Mouse (Mus musculus) subcutaneous adipose tissue, adult 2 months (tissue): ENCODE data around the gene Gfi1. TPM values are rescaled to one million over a fixed set of nuclear protein-coding genes. Genes with fewer than 3 reads are reported as not detected.

Source experiments
- polyA plus RNA-seq: library from polyadenylated mRNA; depleted of rRNA; stranded (reverse); fragments of >200 nt; gene quantifications from 2 replicates; pipeline ENCODE4 v1.2.3, GENCODE M21; 2012; ENCODE audit warnings: low replicate concordance; rRNA removed

Gene Gfi1
- polyA plus RNA-seq, result 0.27 and 0.94 TPM in 2 replicates

DNA sequence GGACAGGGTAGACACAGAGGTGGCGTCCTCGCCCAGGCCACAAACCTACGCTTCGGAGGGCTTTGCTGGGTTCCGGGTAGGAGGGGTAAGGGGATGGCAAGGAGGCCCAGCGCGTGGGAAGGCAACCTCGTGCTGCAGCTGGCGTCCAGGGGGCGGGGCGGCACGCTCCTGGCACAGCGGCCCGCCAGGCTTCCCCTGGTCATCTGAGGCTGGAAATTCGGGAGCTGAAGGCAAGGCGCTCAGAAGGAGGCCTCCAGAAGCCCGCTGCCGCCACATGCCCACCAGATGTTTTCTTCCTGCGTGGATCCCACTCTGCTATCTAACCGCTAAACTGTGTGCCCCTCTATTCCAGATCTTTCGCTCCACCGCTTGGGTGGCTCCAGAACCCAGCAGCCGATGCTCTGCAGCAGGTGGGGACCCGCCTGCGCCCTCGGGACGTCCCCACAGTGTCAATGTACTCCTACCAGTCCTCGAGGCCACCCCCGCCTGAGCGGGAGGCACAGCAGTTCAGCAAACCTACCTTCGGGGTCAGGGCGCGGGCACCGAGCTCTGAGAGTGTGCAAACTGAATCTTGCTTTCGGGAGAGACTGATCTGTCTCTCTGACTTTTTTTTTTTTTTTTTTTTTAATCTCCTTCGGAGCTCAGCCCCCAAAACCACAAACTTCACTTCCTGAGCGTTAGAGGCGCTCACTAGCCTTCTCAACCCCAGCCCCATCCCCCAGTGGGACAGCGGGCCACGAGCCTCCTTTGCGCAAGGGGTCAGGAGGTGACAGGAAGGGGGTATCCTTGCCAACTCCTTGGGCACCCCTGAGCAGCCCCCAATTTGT is at the start of gene Gfi1:
Gene Gfi1, minus strand, starts transcription at position 602 of the 827 bp plus-strand sequence.

Other genes with a start within 250 kb of the Gfi1 start
- gene Gm42669, start 218.4 kb downstream of the Gfi1 start, polyA plus RNA-seq, result 0.11 TPM in 1 of 2 replicates, not detected in the other
- gene 1700028K03Rik, start 191.3 kb downstream of the Gfi1 start, polyA plus RNA-seq, result 0.08 and 0.21 TPM in 2 replicates
- 4.7 and 6.5 TPM in 2 replicates for gene Rpap2, start 128.7 kb downstream of the Gfi1 start, polyA plus RNA-seq
- gene Glmn, start 128.1 kb downstream of the Gfi1 start, polyA plus RNA-seq, result 0.87 and 1.3 TPM in 2 replicates
- not detected in 2 replicates for gene Ube2d2b, start 104.1 kb upstream of the Gfi1 start, polyA plus RNA-seq
- gene Evi5, start 149.1 kb upstream of the Gfi1 start, polyA plus RNA-seq, result 14.8 and 23.2 TPM in 2 replicates
- 15.5 and 43.6 TPM in 2 replicates for gene Rpl5, start 174.5 kb upstream of the Gfi1 start, polyA plus RNA-seq